Mouse (Mus musculus): ENCODE measurements around the gene F2r.

The F2r gene

DNA sequence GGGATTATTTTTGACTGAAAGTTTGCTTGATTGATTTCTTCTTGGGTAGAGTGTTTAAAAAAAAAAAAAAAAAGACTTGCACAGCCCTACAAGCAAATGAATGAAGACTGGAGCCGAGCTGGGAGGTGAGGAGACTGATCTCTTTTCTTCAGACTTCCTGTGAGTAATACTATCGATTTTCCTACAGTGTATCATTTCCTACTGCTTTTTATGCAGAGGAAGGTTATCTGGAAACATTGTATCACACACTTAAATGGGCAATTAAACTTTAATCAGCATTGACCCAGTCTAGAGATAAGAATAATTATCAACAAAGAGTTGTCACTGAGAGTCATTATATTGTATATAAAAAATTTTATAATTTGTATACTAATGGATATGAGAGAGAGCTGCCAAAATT, 12.5 kb upstream of the F2r start:
- no peak for DNase-seq

DNA sequence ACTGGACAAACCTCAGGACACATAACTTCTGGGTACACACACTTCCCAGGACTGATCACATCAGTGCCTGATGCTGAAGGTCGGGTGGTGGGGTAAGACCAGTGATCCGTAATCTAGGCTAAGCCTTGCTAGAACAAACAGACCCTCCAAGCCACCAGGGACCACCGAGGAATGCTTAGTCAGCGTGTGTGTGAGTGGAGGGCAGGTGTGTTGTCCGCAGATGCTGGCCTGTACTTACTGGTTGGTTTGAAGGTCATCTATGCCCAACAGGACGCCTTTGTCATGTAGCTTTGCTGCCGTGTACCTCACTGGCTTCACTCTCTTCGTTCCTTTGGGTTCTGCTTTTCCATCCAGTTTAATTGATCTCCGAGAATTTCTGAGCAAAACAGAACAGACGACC, 11.5 kb upstream of the F2r start:
- no peak for DNase-seq

DNA sequence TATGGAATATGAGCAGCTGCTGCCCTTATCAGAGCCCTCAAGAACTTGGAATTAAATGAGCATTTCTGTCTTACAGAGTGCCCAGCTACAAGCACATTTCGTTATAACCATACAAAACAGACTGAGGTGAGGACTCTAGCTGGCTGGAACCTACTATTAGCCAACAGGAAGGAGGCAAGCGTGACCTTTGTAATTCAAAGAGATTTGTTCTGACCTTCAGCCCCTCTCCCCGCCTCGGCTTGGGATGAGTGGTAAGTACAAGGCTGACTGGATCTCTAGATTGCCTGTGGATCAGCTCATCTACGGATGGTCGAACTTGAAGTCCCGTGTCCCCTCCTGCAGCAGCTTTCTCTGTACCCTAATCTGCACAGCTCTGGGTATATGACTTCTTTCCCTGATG, 8.4 kb upstream of the F2r start:
- DNase-seq: no peak

DNA sequence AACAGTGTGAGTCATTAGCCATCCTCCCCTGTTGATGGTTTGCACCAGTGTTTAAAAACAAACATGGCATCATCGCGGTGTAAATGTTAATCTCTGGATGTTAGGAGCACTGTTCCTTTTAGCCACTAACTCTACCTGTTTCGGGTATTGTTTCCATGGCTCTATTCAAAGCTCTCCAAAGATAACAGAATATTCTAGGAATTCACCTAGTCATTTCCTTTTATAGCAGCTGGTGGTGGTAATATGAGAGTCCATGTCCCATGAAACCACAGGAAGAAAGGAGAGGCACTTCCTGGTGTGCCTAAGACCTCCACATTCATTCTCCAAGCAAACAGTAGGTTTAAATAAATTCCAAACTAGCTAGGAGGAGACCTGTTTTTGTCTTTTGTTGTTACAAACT, 4.8 kb upstream of the F2r start:
- DNase-seq: no peak

DNA sequence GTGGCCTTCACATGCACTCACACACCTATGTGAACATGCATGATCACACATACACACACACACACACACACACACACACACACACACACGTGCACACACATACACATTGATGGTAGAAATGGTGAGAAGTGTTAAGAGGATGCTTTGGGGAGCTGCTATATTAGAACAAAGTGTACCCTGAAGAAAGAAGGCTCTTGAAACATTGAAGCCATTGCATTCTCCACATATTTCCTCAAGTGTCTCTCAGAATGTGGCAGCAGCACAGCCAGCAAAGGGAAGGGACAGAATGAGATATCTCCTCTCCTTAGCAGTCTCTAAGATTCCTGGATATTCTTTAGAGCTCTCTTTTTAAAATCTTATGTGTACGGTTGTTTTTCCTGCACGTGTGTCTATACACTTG, 3.3 kb upstream of the F2r start:
- DNase-seq: no peak

DNA sequence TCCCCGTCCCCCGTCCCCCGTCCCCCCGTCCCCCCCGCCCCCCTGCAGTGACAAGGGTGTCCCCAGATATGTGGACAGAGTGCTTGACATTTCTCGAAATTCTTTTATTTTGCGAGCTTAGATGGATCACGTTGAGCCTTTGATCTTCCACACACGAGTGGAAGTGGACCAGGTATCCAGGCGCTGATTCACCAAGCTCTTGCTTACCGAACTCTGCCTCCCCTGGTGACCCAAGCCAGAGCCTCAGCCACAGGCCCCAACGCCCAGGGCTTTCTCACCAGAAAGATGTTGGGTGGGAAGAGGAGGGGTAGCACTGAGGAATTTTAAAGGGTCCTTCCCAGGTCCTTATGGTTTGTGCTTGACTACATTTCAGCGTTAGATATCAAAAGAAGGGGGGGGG, 572 bp upstream of the F2r start:
- no peak for DNase-seq

DNA sequence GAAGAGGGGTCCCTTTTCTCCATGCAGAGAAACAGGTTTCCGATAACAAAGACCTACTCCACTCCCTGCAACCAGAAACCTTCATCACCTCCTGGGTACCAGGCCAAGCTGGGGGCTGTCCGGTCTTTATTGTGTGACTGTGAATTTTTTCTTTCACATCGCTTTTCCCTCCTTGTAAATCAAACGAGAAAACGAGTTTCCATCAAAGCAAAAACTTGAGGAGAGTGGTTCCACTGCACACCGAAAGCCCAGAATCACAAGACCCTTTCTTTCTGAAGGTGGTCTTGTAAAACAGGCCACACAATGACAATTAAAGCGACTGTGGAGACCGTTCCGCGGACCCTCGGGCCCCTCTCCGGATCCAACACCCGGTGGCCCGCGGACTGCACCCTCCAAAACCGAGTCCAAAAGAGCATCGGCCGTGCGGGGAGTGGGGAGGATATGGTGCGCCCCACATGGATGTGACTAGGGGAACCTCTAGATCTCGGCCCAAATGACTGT, 566 bp downstream of the F2r start:
- DNase-seq: peak; percentile 49

DNA sequence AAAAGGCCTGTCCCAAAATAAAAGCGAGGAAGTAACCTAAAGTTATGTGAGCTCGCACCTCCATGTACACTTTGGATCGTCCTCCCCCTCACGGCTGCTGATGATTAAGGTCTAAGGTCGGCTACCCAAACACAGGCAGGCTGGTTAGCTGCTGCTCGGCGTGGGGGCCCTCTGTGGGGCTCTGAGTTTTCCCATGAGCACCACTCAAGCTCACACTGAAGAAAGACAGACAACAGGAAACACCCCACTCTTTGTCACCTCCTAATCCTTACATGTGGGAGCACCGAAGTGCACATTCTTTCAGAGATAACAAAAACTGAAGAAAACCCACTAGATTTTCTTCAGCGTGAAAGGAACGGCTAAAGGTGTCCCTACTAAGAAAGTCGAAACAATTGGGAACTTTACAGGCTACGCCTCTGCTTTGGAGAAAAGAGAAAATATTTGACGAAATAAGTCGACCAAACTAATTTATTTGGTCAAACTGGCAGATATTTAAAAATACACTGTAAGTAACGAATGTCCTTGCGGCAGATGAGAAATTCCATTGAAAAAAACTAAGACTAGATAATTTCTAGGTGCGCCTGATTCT, 1.1 kb downstream of the F2r start:
- peak; percentile 72 for DNase-seq

DNA sequence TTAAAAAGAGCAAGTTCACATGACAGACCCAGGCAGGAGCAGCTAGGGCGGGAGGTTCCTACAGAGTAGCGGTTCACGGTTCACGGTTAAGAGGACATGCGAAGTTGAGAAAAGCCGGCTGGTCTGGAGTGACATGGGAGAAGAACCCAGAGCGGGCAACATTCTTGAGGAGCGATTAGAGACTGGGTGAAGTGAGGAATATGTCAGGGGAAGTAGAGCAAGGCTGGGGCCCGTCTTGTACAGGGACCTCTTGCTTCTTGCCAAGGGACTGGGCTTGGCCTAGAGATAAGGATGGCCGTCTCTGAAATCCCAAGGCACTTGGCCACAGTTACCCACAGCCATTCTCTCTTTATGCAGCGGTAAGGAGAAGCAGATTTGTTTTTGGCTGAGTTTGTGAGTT, 1.8 kb downstream of the F2r start:
- peak; percentile 66 for DNase-seq

DNA sequence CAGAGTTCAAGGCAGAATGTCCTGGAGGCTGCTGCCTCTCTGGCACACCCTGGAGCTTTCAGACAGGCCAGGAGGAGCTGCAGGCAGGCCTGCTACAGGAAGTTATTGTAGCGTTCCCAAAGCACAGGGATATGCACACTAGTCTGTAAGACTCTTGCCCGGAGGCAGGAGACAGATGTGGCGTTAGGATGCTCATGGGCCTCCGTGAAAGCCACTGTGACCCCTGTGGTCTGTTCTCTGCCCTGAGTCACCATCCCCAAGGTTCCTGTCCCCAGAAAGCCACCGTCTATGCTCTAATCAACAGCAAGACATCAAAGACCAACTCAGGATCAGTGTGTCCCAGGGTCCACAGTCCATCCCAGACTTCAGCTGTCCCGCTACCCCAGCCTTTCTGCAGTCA, 3.5 kb downstream of the F2r start:
- no peak for DNase-seq

DNA sequence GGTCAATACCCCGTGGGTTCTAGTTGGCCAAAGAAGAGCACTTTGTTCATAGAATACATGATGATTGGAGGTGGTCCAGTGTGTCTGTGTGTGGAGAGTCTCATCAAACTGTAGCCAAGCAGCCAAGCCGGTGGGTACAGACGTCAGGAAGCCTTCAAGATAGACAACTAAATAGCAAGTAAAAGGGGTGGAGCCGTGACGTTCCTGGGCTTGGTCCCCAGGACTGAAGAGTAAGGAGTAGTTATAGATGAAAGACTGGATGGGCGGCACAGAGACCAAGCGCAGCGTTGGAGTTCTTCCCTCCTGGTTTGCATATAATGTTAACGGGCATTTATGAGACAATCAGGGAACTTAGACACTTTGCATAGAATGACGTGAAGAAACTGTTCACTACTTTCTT, 6.0 kb downstream of the F2r start:
- DNase-seq: no peak

DNA sequence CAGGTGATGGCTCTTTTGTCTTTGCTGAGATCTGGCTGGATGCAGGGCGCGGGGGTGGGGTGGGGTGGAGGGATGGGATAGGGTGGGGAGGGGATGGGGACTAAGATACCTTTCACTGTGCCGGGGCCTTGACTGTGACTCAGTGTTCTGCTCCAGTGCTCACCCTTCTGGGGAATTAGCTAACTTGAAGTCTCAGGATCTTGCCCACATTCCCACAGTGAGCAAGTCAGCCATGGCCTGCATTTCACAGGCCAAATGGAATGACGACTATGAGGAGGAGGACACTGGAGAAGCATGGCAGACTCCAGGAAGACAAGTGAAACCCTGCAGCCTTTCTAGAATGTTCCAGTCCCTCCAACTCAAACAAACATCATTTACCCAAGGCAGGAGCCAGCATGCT, 6.5 kb downstream of the F2r start:
- no peak for DNase-seq

DNA sequence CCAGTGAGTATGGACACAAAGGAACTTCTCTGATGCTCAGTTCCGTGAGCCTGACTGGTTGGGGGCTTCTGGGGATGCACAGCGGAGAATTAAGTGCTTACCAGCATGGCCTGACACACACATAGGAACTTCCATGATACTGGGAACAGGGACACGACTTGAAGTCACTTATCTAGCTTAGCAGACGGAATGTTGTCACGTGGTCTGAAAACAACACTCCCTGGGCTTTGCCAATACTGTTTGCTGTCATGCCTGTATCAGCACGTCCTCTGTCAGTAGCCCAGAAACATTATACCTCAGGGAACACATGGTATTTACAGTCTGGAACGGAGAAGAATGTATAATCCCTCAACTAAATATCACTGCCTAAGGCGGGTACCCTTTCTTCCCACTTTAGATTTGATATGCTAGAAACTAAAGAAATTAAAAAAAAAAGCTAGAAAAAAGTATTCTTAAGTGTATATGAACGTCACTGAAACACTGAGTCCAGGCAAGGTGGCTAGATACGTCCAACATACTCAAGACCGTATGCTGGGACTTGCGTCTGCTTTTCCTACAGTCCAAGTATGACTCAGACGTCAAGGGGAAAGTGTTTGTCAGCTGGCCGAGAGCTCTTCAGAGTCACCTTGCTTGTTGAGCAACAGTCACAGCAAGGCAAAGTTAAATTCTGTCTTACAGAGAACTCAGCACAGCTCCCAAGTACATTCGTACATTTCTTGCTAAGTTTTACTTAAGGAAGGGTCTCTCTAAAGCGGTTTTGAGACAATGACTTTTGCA, 7.3 kb downstream of the F2r start:
- DNase-seq: peak; percentile 48

DNA sequence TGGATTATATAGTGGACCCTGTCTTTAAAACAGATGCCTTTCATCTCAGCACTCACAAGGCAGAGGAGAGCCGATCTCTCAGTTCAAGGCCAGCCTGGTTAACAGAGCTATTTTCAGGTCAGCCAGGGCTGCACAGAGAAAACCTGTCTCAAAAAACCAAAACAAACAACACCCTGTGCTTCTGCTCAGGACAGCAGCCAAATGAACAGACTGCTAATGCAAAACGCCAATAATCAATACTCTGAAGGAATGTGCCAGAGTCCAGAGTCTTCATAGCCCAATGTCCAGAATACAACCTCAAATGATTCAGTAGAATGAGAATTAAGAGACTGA, 9.2 kb downstream of the F2r start:
- DNase-seq: no peak

DNA sequence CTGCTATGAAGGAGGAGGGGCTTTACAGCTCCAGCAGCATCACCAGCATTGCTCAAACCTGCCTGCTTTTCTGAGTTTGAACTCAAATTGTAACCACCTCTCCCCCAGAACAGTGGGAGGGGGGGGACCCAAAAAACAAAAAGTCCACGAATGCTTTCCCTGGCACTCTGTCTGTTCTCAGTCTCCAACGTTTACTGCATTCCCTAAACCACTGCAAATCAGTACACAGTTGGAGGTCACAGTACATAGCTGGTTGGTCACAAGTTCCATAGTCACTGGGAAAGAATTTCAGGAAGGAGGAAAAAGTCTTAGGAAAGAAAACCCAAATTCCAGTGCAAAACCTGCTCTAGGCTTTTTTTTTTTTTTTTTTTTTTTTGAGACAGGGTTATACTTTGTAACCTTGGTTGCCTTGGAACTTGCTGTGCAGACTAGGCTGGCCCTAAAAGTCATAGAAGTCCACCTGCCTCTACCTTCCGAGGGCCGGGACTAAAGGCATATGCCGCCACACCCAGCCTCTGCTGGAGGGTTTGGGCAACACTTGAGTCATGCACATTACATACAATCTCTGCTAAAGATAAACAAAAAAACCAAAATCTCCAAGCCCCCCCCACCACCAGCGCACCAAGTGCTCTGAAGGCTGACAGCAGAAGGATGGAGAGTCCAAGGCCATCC, 9.7 kb downstream of the F2r start:
- DNase-seq: no peak

DNA sequence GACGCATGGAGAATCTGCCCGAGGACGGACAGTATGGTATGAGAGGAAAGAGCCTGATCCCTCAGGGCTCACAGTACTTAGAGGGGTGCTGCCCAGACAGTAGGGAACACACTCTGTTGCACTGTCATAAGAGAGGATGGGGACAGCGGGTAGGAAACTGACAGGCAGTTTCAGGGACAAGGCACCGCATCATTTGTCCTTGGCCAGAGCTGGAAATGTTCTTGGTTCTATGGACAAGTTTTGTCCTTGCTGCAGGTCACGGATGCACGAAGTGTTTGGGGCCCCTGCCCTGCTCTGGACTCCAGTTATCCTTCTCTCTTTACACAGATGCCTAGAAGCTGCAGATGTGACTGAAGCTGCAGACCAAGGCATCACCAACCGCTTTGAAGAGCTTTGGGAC, 11.3 kb downstream of the F2r start:
- no peak for DNase-seq

DNA sequence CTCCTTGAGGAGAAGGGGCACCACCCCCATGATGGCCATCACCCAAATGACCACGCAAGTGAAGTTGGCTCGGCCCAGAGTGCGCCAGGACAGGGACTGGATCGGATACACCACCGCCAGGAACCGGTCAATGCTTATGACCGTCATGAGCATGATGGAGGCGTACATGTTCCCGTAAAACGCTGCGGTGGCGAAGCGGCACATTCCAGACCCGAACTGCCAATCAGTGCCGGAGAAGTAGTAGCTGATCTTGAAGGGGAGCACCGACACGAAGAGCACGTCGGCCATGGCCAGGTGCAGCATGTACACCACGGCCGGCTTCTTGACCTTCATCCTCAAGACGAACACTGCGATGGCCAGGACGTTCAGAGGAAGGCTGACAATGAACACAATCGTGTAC, 14.0 kb downstream of the F2r start:
- DNase-seq: no peak

DNA sequence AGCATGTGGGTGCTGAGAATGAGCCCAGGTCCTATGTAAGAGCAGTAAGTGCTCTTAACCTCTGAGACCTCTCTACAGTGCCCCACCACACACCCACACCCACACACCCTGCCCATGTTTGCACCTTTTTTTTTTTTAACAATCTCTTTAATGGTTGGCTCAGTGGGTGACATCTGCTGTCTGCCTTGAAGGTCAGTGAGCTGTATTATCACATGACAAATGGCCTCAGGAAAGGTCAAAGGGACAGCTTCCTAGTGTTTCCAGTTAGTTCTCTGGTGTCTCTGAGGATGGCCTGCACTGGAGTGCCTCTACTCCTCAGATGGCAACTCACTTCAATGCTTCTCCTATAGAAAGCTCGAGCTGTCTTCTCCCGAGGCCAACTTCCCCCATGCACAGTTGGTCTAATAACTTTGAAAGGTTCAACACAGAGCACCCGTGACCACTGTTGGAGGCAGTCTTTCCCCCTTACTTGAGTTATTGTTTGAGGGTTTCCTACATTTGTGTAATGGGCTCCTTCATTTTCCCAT, 18.4 kb downstream of the F2r start:
- no peak for DNase-seq

DNA sequence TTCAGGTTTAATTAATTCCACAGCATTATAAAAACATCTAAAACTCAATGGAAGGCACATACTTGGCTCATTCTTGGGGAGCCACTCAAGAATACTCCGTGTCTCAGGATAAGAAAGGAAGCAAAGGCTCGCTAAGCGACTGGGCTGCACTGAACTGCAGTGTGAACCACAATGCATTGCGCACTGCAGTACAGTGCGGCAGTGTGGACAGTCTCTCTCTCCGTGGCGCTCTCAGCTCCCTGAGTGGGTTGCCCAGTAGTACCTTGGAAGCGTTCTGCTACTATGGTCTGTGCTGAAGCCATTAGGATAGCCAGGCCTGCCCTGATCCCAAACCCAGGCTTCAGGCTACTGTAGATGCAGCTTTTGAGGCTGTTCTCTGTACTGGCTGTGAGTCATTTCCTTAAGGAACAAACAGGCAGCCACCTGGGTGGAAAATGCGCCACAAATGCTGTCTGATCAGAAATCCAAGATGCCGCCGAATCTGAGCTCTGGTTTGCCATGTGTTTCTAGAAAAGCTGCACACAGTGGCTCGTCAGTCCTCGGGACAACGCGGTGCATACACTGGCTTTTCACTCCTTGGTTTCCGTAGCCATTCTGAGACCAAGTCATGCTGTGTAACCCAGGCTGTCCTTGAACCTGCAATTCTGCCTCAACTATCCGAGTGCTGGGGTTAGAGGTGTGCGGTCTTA, 19.9 kb downstream of the F2r start:
- DNase-seq: no peak

DNA sequence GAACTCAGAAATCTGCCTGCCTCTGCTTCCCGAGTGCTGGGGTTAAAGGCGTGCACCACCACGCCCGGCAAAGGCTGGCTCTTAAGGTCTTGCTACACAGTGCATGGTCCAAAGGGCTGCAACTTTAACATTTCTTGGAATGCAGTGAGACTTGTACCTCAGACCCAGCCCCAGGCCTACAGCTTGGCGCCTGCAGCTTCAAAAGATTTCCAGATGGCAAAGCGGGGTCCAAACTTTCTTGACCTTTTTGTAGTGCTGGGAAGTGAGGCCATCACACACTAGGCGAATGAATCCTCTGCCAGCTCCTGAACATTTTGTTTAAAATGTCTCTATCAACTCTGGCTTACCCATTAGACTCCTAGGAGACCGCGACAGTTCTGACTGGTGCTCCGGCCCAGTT, 20.7 kb downstream of the F2r start:
- DNase-seq: no peak

DNA sequence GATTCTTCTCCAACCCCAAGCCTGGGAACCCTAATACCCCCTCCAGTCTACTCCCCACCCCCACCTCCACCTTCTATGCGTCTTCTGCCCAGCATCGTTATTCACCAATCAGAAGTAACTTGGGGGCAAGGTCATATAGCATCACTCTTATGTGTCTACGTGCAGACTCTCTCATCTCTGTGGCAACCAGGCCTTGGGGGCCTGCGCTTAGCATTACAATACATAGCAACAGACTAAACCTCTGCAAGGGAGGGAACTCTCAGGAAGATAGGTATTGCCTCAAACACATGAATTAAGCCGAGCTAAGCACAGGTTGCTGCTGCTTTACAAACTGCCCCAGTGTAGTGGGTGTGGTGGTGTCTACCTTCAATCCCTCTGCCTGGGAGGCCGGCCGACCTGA, 21.6 kb downstream of the F2r start:
- DNase-seq: no peak

DNA sequence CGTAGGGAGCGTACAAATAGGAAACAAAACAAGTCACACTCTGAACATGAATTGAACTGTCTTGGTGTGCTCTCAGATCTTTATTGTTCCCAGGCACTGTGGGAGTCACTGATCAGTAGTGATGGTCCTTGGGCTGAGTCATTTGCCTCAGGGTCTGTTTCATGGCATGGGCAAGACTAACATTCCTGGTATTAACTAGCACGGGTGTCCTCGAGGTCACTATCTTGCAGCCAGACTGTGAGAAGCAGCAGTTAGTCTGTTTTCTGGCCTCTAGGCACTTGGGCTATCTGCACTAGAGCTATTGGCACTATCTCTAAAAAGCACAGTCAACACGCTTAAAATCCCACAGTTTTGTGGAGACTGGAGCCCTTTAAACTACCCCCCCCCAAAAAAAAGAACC, 22.4 kb downstream of the F2r start:
- DNase-seq: no peak

DNA sequence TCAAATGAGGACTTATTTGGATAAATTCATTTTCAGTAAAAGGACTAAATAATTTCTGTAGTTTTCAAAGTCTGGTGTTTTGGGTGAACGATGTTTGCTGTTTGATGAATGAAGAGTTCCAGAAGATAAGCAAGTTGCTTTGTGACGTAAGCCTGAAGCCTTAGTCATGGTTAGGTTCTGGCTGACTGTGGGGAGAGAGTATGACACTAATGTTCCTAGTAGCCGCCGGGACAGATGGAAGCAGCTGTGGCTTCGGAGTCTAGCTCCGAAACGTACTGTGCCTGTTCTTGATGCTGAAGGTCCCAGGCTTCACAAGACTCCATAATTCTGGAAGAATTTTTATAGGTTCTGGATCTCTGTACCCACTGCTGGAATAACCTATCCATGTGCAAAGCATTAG, 22.9 kb downstream of the F2r start:
- no peak for DNase-seq

DNA sequence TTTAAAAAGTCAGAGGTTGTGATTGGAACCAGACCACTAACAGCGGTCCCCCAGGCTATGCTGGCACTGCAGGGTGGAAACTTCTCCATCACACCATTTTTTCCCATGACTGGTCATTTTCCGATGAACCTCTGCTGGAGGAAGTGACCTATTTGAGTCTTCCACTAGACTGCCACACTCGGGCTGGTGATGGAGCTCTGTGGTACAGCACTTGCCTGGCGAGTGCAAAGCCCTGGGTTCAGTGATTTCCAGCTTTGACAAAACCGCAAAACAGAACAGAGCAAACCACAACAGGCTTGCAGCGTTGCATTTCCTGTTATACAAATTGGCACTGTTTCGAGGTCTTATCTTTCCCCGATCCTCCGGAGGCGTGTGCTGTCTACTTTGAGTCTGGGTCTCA, 25.4 kb downstream of the F2r start:
- DNase-seq: peak; percentile 34
